Mouse (Mus musculus) fibroblast of lung, adult 2 months (primary cell): ENCODE measurements around the gene Pla2g4b.

Experiments
- DNase-seq: peaks from one replicate; pipeline ENCODE4 v3.0.0-alpha.2; 2011; ENCODE audit warnings: low read depth

The Pla2g4b gene

DNA sequence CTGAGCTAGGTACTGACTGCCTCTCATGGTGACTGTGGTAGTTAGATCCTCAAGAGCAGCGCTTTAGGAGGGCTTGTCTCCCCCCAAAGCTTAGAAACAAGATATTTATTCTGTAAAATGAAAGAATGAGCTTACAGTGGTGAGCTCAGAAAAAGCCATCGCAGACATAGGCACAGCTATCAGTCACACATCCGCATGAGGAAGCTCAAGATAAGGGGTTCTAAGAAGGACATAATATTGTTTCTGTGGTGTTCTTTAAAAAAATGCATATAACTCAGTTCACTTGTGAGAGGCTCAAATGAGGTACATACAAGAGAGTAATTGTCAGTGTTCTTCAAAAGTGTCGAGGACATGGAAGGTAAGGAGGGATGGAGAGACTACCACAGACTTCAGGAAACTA, 17.3 kb upstream of the Pla2g4b start:
- no peak for DNase-seq

DNA sequence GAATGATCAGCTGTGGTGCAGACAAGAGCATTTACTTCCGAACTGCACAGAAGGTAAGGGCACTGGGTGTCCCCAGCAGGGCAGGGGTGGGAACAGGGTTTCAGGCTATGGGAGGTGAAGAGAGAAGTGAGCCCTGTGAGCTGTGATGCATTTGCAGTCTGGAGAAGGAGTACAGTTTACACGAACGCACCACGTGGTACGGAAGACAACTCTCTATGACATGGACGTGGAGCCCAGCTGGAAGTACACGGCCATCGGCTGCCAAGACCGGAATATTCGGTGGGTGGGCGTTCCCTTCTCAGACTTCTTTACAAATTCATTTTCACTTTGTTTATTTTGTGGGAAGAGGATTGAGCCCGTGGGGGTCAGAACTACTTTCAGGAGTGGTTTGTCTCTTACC, 15.6 kb upstream of the Pla2g4b start:
- no peak for DNase-seq

DNA sequence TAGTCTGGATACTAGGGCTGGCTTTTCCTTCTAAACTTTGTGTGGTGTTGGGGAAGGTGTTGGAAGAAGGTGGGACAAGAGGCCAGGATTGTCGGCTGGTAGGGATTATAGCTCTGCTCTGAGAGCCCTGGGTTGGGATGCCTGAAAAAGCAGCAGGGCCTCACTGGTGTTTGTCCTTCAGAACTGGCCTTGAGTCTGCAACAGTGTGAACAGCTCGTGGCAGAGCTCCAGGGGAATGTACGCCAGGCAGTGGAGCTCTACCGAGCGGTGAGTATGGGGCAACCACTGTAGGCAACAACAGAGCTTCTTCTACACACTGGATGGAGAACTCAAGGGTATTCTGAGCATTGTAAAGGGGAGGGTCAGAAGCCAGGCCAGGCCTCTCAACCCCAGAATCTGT, 8.9 kb upstream of the Pla2g4b start:
- DNase-seq = no peak

DNA sequence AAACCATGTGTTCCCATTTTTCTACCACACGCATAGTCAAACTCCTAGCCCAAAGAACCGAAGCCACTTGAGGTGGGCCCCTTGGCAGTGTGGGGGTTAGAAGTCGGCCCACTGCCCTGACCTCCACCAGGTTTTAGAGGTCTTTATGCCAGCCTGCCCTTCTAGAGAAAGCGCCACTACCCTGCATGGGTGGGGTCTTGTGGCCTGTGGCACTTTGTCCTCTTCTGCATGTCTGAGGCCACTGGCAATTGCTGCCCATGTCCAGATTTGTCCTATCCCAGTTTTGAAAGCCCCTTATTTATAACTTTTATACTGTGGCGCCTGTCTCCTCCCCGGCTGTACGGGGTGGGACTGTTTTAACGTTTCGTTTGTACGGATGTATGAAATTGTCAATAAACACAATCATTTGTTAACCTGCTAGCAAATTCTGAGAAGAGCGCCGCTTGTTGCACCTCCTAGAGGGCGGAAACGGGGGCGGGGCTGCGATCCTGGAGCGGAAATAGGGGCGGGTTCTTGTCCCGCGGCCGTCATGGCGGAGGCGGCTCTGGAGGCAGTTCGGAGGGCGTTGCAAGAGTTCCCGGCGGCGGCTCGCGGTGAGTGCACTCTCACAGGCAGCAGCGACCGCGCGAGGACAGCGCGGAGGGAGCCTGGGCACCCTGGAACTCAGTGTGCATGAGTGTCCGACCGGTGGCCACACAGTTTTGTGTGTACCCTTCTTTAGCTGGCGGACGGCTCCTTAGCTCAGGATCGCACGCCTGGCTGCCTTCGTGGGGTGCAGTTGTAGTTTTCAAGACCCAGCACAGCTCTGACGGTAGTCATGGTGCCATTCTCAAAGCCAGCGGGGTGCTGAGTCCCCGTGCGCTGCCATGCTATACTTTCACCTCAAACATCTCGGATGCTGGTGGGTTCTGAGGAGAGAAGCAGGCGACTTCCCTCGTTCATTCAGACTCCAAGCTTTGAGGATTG, 6.0 kb upstream of the Pla2g4b start, which contains the start of the genes Jmjd7 and Gm28042:
Jmjd7 (plus strand) TSS at position 500 of the 966 bp plus-strand sequence.
Gm28042 (plus strand) TSS at position 510 of the 966 bp plus-strand sequence.
- peak; percentile 69 for DNase-seq

DNA sequence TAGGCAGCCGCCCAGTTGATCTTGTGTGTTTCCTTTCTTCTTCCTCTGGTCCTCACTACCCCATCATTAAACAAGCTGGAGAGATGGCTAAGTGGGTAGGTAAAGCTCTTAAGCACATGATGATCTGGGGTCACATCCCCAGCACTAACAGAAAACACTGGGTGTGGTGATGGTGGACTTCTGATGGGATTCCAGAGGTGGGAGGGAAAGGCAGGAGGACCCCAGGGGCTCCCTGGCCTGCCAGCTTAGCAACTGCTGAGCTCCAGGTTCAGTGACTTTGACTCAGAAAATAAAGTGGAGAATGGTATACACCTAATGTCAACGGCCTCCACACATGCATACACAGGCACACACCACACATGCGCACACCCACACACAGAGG, 5.3 kb upstream of the Pla2g4b start:
- DNase-seq = no peak

DNA sequence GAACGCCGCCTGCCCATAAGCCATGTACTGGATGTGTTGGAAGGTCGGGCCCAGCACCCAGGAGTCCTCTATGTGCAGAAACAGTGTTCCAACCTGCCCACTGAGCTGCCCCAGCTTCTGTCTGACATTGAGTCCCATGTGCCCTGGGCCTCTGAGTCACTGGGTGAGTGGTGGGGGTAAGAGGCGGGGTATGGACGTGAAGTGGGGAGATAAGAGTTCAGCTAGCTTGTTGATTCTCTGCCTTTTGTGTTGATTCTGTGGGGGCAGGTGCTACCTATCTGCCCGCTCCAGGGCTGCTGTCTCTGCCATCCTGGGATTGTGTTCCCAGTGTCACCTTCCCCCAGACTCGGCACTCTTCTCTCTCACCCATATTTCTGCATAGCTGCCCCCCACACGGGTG, 2.8 kb upstream of the Pla2g4b start:
- no peak for DNase-seq

DNA sequence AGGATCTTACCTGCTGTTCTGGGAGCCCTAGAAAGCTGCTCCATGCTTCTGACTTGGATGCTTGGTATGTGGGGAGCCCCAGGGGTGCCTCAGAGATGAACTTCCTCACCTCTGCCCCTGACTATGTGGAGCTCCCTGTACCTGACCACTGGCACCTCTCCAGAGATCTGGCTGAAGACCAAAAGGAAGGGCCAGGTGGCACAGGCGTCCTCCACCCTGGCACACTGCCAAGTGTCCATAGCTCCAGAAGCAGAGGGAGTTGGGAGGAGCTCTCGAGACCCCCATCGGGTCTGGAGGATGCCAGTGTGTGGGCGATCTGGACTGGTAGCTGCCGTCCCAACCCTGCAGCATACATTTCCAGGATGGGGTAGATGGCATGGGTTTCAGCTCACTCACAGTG, 509 bp downstream of the Pla2g4b start:
- DNase-seq = no peak

DNA sequence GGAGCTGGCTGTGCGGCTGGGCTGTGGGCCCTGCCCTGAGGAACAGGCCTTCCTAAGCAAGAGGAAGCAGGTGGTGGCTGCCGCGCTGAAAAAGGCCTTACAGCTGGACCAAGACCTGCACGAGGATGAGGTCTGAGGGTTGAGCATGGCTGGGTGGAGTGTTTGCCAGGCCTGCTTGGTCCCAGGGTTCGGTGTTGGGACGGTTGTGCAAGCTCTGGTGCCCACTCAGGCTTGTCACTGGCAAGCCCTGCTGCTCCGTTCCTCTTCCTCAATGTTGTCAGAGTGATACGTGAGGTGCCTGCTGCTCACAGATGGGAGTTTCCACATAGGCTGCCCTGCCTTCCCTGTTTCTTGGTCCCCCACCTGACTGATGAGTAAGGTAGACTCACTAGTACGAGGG, 4.5 kb downstream of the Pla2g4b start:
- DNase-seq = no peak

DNA sequence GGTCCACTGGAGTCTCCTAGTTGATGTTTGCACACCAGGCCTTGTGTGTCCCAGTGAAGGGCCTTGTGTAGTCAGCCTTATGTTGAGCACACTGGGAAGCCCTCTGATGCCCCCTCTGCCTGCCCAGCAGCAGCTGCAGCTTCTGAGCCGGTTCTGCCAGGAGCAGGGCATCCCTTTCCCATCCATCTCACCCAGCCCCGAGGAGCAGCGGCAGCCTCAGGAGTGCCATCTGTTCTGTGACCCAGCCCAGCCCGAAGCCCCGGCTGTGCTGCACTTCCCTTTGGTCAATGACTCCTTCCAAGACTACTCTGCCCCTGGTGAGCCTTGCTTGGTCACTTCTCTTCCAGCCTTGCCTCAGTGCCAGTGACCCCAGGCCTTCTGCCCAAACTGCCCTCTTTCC, 7.8 kb downstream of the Pla2g4b start:
- DNase-seq = no peak

DNA sequence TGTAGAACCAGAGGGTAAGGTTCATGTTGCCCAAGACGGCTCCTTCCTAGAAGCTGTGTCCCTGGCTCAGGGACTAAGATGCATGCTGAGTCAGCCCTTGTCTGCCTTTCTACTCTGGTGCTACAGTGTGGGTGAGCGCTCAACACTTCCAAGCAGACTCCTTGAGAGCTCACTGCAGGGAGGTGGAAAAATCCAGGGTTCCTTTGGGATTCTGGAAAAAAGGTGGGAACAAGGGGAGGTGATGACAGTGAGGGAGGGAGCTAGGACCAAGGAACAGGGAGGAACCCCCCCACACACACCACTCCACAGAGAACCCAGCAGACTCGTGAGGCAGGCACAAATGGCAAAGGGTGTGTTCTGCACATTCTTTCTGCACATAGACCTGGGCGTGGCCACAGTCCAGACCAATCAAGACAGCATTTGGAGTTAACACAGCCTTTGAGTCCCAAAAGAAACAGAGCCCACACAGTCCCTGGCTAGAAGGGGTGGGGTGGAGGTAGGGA, 10.9 kb downstream of the Pla2g4b start:
- peak; percentile 41 for DNase-seq

DNA sequence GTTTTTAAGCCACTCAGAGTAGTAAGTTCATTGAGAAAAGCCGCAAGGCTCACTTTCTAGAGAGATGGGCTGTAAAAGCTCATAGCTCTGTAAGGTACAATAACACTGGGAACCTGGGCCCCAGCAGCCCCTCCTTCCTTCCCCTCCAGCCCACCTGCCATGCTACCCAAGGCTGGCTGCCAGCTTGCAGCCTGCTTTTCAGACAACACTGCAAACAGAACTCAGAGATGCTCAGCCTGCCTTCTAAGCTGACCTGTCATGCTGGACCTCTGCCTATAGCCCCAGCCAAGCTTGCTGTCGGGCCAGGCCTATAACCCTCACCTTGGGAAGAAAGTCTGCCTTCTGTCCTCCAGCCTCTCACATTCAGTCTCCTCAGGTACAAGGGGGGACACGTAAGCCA, 11.5 kb downstream of the Pla2g4b start:
- no peak for DNase-seq

DNA sequence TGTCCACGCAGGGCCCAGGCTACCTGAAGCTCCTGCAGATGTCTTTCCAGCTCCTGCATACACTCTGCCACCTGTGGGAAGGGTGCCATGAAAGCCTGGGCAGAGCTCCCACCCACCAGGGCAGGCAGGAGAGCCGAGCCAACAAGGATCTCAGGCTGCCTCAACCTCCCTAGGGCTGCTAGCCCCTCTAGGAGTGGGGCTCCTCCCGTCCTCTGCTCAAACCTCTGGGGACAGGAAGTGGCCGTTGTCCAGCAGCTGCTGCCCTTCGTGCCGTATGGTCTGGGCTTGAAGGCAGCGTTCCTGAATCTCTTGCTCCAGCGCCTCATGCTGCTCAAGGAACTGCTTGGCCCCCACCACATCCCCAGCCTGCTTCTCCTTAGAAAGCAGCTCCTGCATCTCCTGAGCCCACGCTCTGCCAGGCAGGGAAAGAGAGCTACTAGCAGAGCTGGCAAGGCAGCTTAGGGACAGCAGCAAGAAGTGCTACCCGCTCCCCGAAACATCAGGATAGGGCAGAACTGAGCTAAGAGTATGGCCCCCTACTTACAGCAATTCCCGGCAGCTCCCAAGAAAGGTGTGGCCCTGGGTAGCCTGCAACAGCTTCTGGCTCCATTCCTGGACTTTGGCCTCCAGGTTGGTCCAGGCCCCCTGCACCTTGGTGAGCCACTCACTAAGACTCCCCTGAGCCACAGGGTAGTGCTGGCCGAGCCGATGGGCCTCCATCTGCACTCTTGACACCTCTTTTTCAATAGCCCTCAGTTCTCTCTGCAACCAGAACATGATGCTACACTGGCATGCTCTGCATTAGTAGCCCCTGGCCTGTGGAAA, 13.5 kb downstream of the Pla2g4b start:
- DNase-seq = no peak

DNA sequence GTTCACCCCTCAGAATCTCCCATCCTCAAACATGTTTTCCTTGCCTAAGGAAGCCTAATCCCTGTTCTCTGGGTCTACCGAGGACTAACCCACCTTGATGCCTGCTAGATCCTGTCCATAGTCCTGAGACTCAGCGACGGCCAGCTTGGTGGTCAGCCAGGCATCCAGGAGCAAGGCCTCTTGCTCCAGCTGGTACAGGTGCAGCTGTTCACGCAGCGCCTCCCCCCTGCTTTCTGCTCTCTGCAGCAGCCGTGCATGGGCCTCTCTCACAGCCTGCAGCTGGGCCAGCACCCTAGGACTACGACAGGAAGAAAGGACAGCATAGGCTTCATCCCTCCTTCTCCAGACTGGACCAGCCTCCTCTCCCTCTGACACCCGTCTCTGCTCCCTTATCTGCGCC, 15.0 kb downstream of the Pla2g4b start:
- DNase-seq = no peak

DNA sequence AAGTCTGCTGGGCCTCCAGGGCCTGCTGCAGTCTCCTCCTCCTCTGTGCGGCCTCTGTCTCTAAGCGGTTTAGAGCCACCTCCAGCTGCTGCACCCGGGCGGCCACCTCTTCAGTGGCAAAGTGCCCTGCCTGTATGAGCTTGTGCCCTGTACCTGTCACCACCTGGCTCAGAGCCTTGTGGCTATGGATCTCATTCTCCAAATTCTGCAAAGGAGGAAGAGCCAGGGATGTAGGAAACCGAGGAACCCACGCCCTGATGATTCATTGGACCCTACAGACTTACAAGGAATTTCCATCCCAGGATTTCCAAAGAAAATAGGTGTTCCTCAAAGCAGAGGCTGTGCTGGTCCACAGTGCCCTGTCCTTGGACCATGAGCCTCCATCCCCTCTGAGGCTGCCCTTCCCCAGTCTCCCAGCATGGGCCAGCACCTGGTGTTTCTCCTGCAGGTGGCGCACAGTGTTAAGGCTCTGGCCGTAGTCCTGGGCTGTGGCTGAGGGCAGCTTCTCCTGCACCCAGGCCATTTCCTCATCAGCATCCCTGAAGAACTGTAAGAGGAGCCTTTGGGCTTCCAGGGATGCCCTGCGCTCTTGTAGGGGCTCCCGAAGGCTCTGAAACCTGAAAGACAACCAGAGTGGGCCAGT, 16.5 kb downstream of the Pla2g4b start:
- DNase-seq = no peak

DNA sequence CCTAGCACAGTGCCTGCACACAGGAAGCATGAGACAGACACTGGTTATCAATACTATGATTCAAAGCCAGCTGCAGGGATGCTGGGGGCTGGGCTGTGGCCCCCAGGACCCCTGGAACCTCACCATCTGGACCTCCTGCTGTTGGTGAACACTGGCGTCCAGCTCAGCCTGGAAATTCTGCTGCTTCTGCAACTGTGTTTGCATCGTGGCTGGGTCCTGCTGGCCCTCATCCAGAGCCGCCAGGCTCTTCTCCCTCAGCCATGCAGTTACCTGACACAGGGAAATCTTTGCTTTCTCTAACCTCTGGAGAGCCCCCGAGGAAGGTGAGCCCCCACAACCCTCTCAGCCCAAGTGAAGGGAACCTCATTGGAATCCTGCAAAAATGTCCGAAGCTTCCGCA, 18.2 kb downstream of the Pla2g4b start:
- DNase-seq = no peak

DNA sequence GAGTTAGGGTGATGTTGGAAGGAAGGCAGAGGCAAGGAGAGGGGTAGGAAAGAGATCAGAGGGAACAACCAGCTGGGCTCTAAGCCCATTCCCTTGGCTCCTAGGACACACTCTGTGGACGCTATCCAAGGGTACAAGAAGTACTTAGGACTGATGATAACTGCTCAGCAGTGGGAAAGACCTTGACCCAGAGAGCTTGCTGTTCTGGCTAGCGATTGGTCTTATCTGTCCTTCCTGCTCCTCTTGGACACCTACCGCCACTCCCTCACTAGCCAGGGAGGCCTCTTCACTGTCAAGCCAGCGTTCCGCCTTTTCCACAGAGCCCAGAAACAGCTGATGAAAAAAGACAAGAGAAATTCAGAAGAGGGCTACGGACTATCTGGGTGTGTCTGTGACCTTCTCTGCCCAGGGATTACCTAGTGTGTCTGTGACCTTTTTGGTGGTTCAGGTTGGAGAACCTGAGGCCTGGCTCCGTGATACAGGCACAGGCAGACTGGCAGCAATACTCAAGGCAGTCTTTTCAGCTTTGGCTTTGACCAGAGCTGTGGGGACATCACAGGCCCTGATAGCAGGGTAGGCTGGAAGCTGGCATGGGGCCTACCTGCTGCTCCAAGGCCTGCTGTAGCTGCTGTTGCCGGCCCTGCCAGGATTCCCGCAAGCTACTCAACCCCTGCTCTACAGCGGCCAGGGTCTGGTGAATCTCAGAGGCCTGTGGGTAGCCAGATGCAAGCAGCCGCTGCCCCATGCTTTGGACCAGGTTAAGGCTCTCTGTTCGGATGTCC, 21.7 kb downstream of the Pla2g4b start:
- DNase-seq = no peak

DNA sequence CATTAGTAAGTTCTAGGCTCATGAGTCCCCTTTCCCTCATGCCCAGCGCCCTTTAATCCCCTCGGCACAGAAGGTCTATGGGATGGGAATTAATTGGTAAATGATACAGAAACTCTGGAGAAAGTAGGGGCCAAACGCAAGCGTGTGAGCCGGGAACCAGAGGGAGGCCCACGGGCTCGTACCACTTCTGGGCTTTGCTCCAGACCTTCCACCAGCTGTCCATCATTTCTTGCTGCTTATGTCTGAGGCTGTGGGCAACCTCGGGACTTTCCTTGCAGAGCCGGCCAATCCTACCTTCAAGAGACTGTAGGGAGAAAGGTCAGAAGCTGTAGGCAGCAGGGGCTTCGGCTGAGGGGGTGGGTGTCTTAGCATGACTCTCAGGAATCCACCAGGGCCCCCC, 22.7 kb downstream of the Pla2g4b start:
- no peak for DNase-seq

DNA sequence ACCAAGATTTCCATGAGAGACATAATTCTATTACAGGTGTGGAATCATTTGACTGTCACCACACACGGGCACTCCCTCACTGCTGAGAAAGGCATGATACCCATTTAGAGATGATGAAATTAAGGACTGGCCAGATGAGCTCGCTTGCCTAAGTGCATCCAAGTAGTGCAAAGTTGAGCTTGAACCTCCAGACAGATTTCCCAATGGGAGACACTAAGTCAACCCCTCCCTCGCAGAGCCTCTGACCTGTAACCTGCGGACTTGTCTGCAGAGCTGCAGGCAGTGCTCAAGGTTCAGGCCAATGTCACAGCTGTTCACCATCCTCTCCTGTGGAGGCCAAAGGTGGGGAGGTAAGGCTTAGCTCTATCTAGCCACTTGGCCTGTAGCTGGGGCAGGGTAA, 25.6 kb downstream of the Pla2g4b start:
- DNase-seq = no peak

DNA sequence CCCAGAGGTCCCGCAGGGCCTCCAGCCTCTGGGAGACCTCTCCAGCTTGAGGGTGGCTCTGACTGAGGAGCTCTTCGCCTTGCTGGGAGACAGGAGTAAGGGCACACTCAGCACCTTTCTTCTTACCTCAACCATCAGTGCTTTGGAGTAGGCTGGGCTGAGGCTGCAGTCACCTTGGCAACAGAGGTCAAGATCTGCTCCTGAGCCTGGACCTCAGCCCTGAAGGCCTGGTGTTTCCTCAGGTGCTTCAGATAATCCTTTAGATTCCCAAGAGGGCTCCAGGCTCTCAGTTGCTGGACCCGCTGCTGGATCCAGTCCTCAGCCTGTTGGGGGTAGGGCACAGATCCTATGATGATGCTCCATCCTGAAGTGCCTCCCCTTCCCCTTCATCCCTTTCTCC, 26.2 kb downstream of the Pla2g4b start:
- DNase-seq = no peak

DNA sequence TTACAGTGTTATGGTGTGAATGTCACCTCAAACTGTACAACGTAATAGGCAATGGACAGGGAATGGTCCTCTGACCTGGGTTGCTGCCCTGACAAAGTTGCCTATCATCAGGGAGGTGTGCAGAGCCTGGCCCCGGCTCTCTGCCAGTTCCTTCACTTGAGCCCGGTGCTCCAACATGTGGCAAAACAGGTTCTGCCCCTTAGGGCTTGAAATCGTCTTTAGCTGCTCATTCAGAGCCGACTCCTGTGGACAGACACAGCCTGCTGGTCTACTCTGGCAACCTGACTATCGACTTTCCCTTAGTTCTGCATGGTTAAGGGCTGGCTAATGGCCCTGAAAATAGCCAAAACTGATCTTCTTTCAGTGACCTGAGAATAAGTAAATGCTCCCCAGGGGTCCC, 27.0 kb downstream of the Pla2g4b start:
- no peak for DNase-seq

DNA sequence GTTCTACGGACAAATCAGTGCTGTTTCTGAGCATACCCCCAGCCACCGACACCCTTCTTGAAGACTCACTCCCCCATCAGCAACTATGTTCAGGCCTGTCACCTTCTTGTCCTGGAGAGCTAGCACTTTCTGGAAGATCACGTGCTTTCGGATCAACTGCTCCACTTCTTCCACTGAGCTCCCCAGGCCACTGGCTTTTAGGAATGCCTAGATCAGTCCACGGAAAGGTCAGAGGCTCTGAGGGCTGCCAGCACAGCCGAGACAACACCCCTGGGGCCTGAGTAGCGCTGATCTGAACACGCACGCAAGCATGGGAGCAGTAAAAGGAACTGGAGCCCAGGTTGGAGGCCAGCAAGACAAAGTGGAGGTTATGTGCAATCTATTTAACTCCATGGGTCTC, 27.4 kb downstream of the Pla2g4b start:
- no peak for DNase-seq

DNA sequence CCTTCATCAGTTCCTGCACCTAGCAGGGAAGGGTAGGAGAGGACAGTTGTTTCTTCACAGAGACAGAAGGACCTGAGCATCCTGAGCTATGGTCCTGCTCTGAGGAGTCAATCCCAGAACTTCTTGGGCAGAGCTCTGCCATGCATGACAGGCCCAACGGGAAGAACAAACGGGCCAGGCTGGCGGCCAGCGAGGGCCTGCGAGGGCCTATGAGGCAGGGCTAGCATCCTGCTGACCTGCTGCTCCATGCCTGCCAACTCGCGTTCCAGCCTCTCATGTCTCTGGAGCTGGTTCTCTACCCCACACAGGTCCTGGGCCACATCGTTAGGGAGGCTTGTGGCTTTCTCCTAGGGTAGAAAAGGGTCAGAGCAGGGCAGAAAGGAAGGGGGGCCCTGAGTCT, 29.0 kb downstream of the Pla2g4b start:
- DNase-seq = no peak
